Mouse (Mus musculus) kidney, postnatal 25 days (tissue): ENCODE measurements around the gene Aurkb.
A peak's percentile ranks its signal among the peaks of the same experiment; 100 is the strongest.

ENCODE experiments used
- DNase-seq, 2 experiments: peaks; one replicate each; pipeline ENCODE4 v3.0.0; 2021; ENCODE audit warnings: mixed read lengths in 2 of 2

Aurkb gene

GRCm38 (mm10) chr11:69098039-69098761 is 52.8 kb downstream of the Aurkb start:
- DNase-seq, result peak in 1 of 2 experiments; percentile 51

GRCm38 (mm10) chr11:69098762-69099091 is 53.3 kb downstream of the Aurkb start:
- peak; percentile 99 for DNase-seq

- peak; percentile 88 to 93 for DNase-seq
Measured at GRCm38 (mm10) chr11:69099177-69099914, 53.9 kb downstream of the Aurkb start.

GRCm38 (mm10) chr11:69099915-69100345 is 54.5 kb downstream of the Aurkb start:
- DNase-seq, result peak; percentile 93 to 97

- peak in 1 of 2 experiments; percentile 63 for DNase-seq
Measured at GRCm38 (mm10) chr11:69100639-69101360, 55.4 kb downstream of the Aurkb start.
